Mouse (Mus musculus) kidney, postnatal 4 days (tissue): ENCODE data around the gene Tmem14a.
"Not testable (repeated sequence)": the region's sequence is repeated elsewhere in the genome, so short reads cannot be mapped to it uniquely, and the experiment has no call there.

Experiments used
- DNase-seq, 2 experiments: peaks; one replicate each; pipeline ENCODE4 v3.0.0; 2021; ENCODE audit warnings: mixed read lengths in 2 of 2

Gene Tmem14a

GRCm38 (mm10) chr1:21218489-21218919 lies at the start of gene Tmem14a:
Gene Tmem14a, plus strand, starts transcription at chr1:21218575.
- DNase-seq: peak; percentile 92 to 94

- no peak for DNase-seq
These were observed 33.2 kb upstream of the Tmem14a start for GRCm38 (mm10) chr1:21185196-21185595.

- no peak for DNase-seq
These were observed 12.1 kb upstream of the Tmem14a start for GRCm38 (mm10) chr1:21206241-21206640.

- DNase-seq: not testable (repeated sequence)
These were observed 4.8 kb upstream of the Tmem14a start for GRCm38 (mm10) chr1:21213537-21213936.

- not testable (repeated sequence) for DNase-seq
These were observed 4.2 kb upstream of the Tmem14a start for GRCm38 (mm10) chr1:21213991-21214692.

GRCm38 (mm10) chr1:21227756-21228395 lies 9.5 kb downstream of the Tmem14a start:
- no peak for DNase-seq

GRCm38 (mm10) chr1:21228740-21229722 lies 10.7 kb downstream of the Tmem14a start:
- DNase-seq: not testable (repeated sequence)

GRCm38 (mm10) chr1:21230376-21230775 lies 12.0 kb downstream of the Tmem14a start:
- no peak for DNase-seq

- DNase-seq: no peak
These were observed 13.5 kb downstream of the Tmem14a start for GRCm38 (mm10) chr1:21231744-21232464.

- DNase-seq: no peak
These were observed 14.1 kb downstream of the Tmem14a start for GRCm38 (mm10) chr1:21232516-21232915.

GRCm38 (mm10) chr1:21235359-21235758 lies 17.0 kb downstream of the Tmem14a start:
- DNase-seq: no peak

GRCm38 (mm10) chr1:21239911-21240898 lies 21.8 kb downstream of the Tmem14a start, which contains the start of gene Gsta3:
Gene Gsta3, plus strand, starts transcription at chr1:21240589.
- DNase-seq: peak in 1 of 2 experiments; percentile 24

- DNase-seq: no peak
These were observed 22.7 kb downstream of the Tmem14a start for GRCm38 (mm10) chr1:21241096-21241495.

- DNase-seq: no peak
These were observed 26.1 kb downstream of the Tmem14a start for GRCm38 (mm10) chr1:21244290-21244960.

- DNase-seq: no peak
These were observed 27.8 kb downstream of the Tmem14a start for GRCm38 (mm10) chr1:21246136-21246535.

- DNase-seq: no peak
These were observed 29.5 kb downstream of the Tmem14a start for GRCm38 (mm10) chr1:21247896-21248295.

GRCm38 (mm10) chr1:21248560-21249390 lies 30.4 kb downstream of the Tmem14a start:
- no peak for DNase-seq

- no peak for DNase-seq
These were observed 33.3 kb downstream of the Tmem14a start for GRCm38 (mm10) chr1:21251661-21252060.

- no peak for DNase-seq
These were observed 34.4 kb downstream of the Tmem14a start for GRCm38 (mm10) chr1:21252566-21253302.
